Mouse (Mus musculus): ENCODE measurements around the gene Glt8d2. TPM values are rescaled to one million over a fixed set of nuclear protein-coding genes. Genes with fewer than 3 reads are reported as not detected.

Gene Glt8d2
- 2.4 and 9.6 TPM in 2 replicates for polyA plus RNA-seq (2012; rRNA removed)

GRCm38 (mm10) chr10:82690494-82690893 is at the start of gene Glt8d2:
Gene Glt8d2, minus strand, starts transcription at chr10:82690650.

DNA sequence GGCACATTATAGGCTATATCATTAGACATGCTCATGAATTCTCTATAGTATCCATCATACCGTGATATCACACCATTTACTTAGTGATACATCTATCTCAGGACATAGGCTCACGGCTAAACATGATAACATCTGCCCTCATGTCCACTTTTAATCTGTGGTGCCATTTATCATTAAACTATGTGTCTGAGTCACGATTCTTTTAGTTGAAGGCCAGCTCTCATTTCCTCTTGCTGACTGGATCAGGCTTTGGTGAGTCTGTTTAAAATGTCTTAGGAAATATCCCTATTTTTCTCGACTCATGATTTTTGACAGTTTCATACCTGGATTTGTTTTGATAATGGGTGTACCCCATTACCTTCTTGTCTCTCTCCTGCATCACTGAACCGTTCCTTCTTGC is 5.5 kb upstream of the Glt8d2 start, which contains the start of gene Hcfc2:
Hcfc2 (plus strand) TSS at position 205 of the 400 bp plus-strand sequence.

DNA sequence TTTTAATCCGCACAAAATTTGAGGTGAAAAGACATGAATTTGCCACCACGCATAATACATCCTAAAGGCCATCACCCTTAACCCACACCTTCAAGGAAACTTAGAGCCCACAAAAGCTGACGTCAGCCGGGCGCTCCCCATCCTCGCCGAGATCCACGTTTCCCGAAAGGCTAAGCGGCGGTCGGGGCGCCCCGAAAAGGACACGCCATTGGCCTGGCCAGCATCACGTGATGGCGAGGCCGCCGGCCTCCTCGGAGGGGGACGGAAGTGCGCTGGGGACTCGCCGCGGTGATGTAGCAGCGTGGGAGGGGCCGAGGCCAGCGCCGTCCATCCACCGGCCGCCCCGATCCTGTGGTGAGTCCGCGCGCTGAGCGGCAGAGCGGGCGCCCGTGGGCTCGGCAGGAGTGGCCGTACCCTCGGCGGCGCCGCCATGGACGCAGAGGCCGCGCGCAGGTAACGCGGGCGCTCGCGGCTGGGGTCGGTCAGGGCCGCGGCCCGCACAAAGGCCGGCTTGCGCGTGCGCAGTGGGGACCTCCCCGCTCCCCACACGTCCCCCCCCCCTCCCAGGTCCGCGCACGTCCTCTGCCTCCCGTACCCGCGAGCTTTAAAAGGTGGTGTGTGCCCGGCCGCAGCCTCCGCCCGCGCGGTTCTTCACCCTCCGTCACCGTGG is 60.7 kb downstream of the Glt8d2 start, which contains the start of gene Tdg:
Tdg (plus strand) TSS at position 243 of the 670 bp plus-strand sequence.

GRCm38 (mm10) chr10:82622671-82623552 is 67.5 kb downstream of the Glt8d2 start, which contains the start of gene 1190007I07Rik:
Gene 1190007I07Rik, minus strand, starts transcription at chr10:82623228.

Other genes starting within 250 kb of the Glt8d2 start
- gene Gm1553, start 198.0 kb downstream of the Glt8d2 start, polyA plus RNA-seq (2012; rRNA removed), result not detected in 2 replicates
- 36.8 and 42.0 TPM in 2 replicates for gene 1190007I07Rik, start 67.4 kb downstream of the Glt8d2 start, polyA plus RNA-seq (2012; rRNA removed)
- gene Tdg, start 60.8 kb downstream of the Glt8d2 start, polyA plus RNA-seq (2012; rRNA removed), result 131 and 148 TPM in 2 replicates
- gene Hcfc2, start 5.5 kb upstream of the Glt8d2 start, polyA plus RNA-seq (2012; rRNA removed), result 38.9 and 41.1 TPM in 2 replicates
- 54.2 and 62.3 TPM in 2 replicates for gene Nfyb, start 73.5 kb upstream of the Glt8d2 start, polyA plus RNA-seq (2012; rRNA removed)
- 94.7 and 100 TPM in 2 replicates for gene Txnrd1, start 143.3 kb upstream of the Glt8d2 start, polyA plus RNA-seq (2012; rRNA removed)
- gene Eid3, start 176.0 kb upstream of the Glt8d2 start, polyA plus RNA-seq (2012; rRNA removed), result 0.76 and 1.1 TPM in 2 replicates